Mouse (Mus musculus): ENCODE data around the gene Tmem158.

DNA sequence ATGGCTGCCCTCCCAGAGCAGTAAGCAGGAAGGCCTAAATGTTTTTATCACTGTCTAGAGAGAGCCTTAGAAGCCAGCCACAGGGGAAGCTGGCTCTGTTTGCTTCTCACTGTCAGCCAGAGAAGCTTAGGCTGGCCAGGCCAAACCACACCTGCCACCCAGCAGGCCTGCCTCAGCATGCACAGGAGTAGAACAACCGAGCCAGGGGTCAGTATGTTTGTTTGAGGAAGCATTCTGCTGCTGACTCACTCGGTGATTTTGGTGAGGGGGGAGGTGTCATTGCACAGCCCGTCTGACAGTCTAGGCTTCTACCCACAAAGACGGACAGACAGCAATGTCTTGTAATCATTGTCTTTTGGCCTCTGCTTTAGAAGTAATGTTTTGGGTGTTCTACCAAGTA lies 25.1 kb upstream of the Tmem158 start:
- TF ChIP-seq CTCF (IDR thresholded peaks at IDR 0.05; ENCODE audit: extremely low read depth, insufficient read depth, insufficient read length, insufficient replicate concordance), result no peak
- TF ChIP-seq POLR2A (IDR thresholded peaks at IDR 0.05; ENCODE audit: low read depth, low read length), result no peak
